Mouse (Mus musculus): Measurements from ENCODE around the gene Cln3. TPM values are rescaled to one million over a fixed set of nuclear protein-coding genes. Genes with fewer than 3 reads are reported as not detected.
A peak's percentile ranks its signal among the peaks of the same experiment; 100 is the strongest.

The Cln3 gene
- polyA plus RNA-seq, 1 experiment from 2014 or later, result 32.6 TPM

- Histone ChIP-seq H3K4me3 (replicated peaks) (no peak overlapping the region), H3K36me3 (no peaks in the 10 kb centered on the region), H3K9ac (replicated peaks) (0 out of 2 replicates have a peak overlapping the region, but pooled peaks have one; percentile 17), H3K27me3 (replicated peaks) (peaks cover 15% of the 10 kb centered on the region; the same call in 1 of the 2 replicates), H3K4me2 (peak overlapping the region; percentile 36), H3K4me1 (peaks cover 14% of the 10 kb centered on the region), H3K9me3 (replicated peaks) (no peaks in the 10 kb centered on the region), H3K27ac (replicated peaks) (no peak overlapping the region)
- no peak for ATAC-seq (ENCODE audit: low FRiP score)
- 4% methylated on average over 16 of the region's 16 CpGs for WGBS
These were observed 2.2 kb upstream of the Cln3 start for GRCm38 (mm10) chr7:126587779-126588178.

- Histone ChIP-seq H3K9ac (replicated peaks) (no peak overlapping the region), H3K9me3 (replicated peaks) (no peaks in the 10 kb centered on the region), H3K4me1 (peaks cover 24% of the 10 kb centered on the region), H3K36me3 (no peaks in the 10 kb centered on the region), H3K4me2 (no peak overlapping the region), H3K27me3 (replicated peaks) (peaks cover 15% of the 10 kb centered on the region; the same call in 1 of the 2 replicates), H3K27ac (replicated peaks) (no peak overlapping the region), H3K4me3 (replicated peaks) (no peak overlapping the region)
- WGBS, result 69% methylated on average over 8 of the region's 8 CpGs
- no peak for ATAC-seq (ENCODE audit: low FRiP score)
These were observed 1.2 kb upstream of the Cln3 start for GRCm38 (mm10) chr7:126586839-126587238.

GRCm38 (mm10) chr7:126584506-126584977, 1.1 kb downstream of the Cln3 start, which contains the start of gene Apobr:
Gene Apobr (plus strand): TSS chr7:126584942.
- 0 out of 2 replicates have a peak within 1 kb of the TSS, but pooled peaks have one; percentile 20 for H3K27ac ChIP-seq (replicated peaks)
- peaks cover 15% of the 10 kb centered on the region; the same call in 1 of the 2 replicates for H3K27me3 ChIP-seq (replicated peaks)
- no peak for ATAC-seq (ENCODE audit: low FRiP score)
- 82% methylated on average over 8 of the region's 8 CpGs for WGBS
- no peak within 1 kb of the TSS for H3K9ac ChIP-seq (replicated peaks)
- H3K4me1 ChIP-seq, result peaks cover 38% of the 10 kb centered on the region
- peak within 1 kb of the TSS; percentile 61 for H3K4me3 ChIP-seq (replicated peaks)
- H3K36me3 ChIP-seq, result no peaks in the 10 kb centered on the region
- H3K4me2 ChIP-seq, result peak within 1 kb of the TSS; percentile 87
- no peaks in the 10 kb centered on the region for H3K9me3 ChIP-seq (replicated peaks)

GRCm38 (mm10) chr7:126583761-126584160, 1.9 kb downstream of the Cln3 start:
- Histone ChIP-seq H3K27ac (replicated peaks) (peak overlapping the region; percentile 91), H3K4me2 (peak overlapping the region; percentile 87), H3K9ac (replicated peaks) (peak overlapping the region; percentile 61), H3K36me3 (peaks cover 2% of the 10 kb centered on the region; the same call in 1 of the 2 replicates), H3K27me3 (replicated peaks) (peaks cover 15% of the 10 kb centered on the region; the same call in 1 of the 2 replicates), H3K4me1 (peaks cover 38% of the 10 kb centered on the region), H3K9me3 (replicated peaks) (no peaks in the 10 kb centered on the region), H3K4me3 (replicated peaks) (peak overlapping the region; percentile 61)
- ATAC-seq (ENCODE audit: low FRiP score), result no peak
- WGBS, result 58% methylated on average over 6 of the region's 6 CpGs

GRCm38 (mm10) chr7:126583251-126583709, 2.3 kb downstream of the Cln3 start:
- ATAC-seq (ENCODE audit: low FRiP score), result peak; percentile 91
- peak overlapping the region; percentile 91 for H3K27ac ChIP-seq (replicated peaks)
- peaks cover 15% of the 10 kb centered on the region; the same call in 1 of the 2 replicates for H3K27me3 ChIP-seq (replicated peaks)
- peak overlapping the region; percentile 87 for H3K4me2 ChIP-seq
- H3K9me3 ChIP-seq (replicated peaks), result no peaks in the 10 kb centered on the region
- H3K9ac ChIP-seq (replicated peaks), result peak overlapping the region; percentile 61
- H3K36me3 ChIP-seq, result peaks cover 6% of the 10 kb centered on the region; the same call in 1 of the 2 replicates
- WGBS, result under 1% methylated on average over 22 of the region's 22 CpGs
- H3K4me1 ChIP-seq, result peaks cover 38% of the 10 kb centered on the region
- H3K4me3 ChIP-seq (replicated peaks), result peak overlapping the region; percentile 61

- peak; percentile 63 for ATAC-seq (ENCODE audit: low FRiP score)
- H3K9me3 ChIP-seq (replicated peaks), result no peaks in the 10 kb centered on the region
- peak overlapping the region; percentile 61 for H3K4me3 ChIP-seq (replicated peaks)
- H3K27me3 ChIP-seq (replicated peaks), result peaks cover 15% of the 10 kb centered on the region; the same call in 1 of the 2 replicates
- H3K27ac ChIP-seq (replicated peaks), result peak overlapping the region; percentile 91
- peaks cover 11% of the 10 kb centered on the region; the same call in 1 of the 2 replicates for H3K36me3 ChIP-seq
- WGBS, result 1% methylated on average over 20 of the region's 20 CpGs
- H3K9ac ChIP-seq (replicated peaks), result peak overlapping the region; percentile 61
- peak overlapping the region; percentile 87 for H3K4me2 ChIP-seq
- peaks cover 34% of the 10 kb centered on the region for H3K4me1 ChIP-seq
These were observed 2.9 kb downstream of the Cln3 start for GRCm38 (mm10) chr7:126582759-126583158.

GRCm38 (mm10) chr7:126581661-126582060, 4.0 kb downstream of the Cln3 start:
- no peak for ATAC-seq (ENCODE audit: low FRiP score)
- 78% methylated on average over 6 of the region's 6 CpGs for WGBS
- peaks cover 19% of the 10 kb centered on the region for H3K36me3 ChIP-seq
- H3K4me1 ChIP-seq, result peaks cover 31% of the 10 kb centered on the region
- peaks cover 15% of the 10 kb centered on the region; the same call in 1 of the 2 replicates for H3K27me3 ChIP-seq (replicated peaks)
- H3K9me3 ChIP-seq (replicated peaks), result no peaks in the 10 kb centered on the region
- H3K4me3 ChIP-seq (replicated peaks), result 0 out of 2 replicates have a peak overlapping the region, but pooled peaks have one; percentile 1
- no peak overlapping the region for H3K27ac ChIP-seq (replicated peaks)
- H3K4me2 ChIP-seq, result peak overlapping the region; percentile 87
- H3K9ac ChIP-seq (replicated peaks), result no peak overlapping the region

GRCm38 (mm10) chr7:126579172-126579571, 6.4 kb downstream of the Cln3 start:
- 58% methylated on average over 8 of the region's 8 CpGs for WGBS
- Histone ChIP-seq H3K9me3 (replicated peaks) (no peaks in the 10 kb centered on the region), H3K4me1 (peaks cover 31% of the 10 kb centered on the region), H3K4me2 (no peak overlapping the region), H3K27ac (replicated peaks) (no peak overlapping the region), H3K4me3 (replicated peaks) (no peak overlapping the region), H3K36me3 (peaks cover 31% of the 10 kb centered on the region), H3K9ac (replicated peaks) (no peak overlapping the region), H3K27me3 (replicated peaks) (no peaks in the 10 kb centered on the region)
- ATAC-seq (ENCODE audit: low FRiP score), result no peak

GRCm38 (mm10) chr7:126576946-126577345, 8.7 kb downstream of the Cln3 start:
- H3K4me2 ChIP-seq, result no peak overlapping the region
- no peaks in the 10 kb centered on the region for H3K27me3 ChIP-seq (replicated peaks)
- 53% methylated on average over 8 of the region's 8 CpGs for WGBS
- no peak for ATAC-seq (ENCODE audit: low FRiP score)
- peaks cover 40% of the 10 kb centered on the region for H3K36me3 ChIP-seq
- H3K9me3 ChIP-seq (replicated peaks), result no peaks in the 10 kb centered on the region
- H3K27ac ChIP-seq (replicated peaks), result no peak overlapping the region
- H3K4me3 ChIP-seq (replicated peaks), result no peak overlapping the region
- H3K4me1 ChIP-seq, result peaks cover 15% of the 10 kb centered on the region
- no peak overlapping the region for H3K9ac ChIP-seq (replicated peaks)

- Histone ChIP-seq H3K27me3 (replicated peaks) (no peaks in the 10 kb centered on the region), H3K9ac (replicated peaks) (peak within 1 kb of the TSS; percentile 78), H3K4me3 (replicated peaks) (peak within 1 kb of the TSS; percentile 96), H3K4me1 (peaks cover 9% of the 10 kb centered on the region), H3K4me2 (peak within 1 kb of the TSS; percentile 80), H3K27ac (replicated peaks) (peak within 1 kb of the TSS; percentile 79), H3K9me3 (replicated peaks) (no peaks in the 10 kb centered on the region), H3K36me3 (peaks cover 35% of the 10 kb centered on the region)
- peak; percentile 94 for ATAC-seq (ENCODE audit: low FRiP score)
- under 1% methylated on average over 46 of the region's 46 CpGs for WGBS
These were observed 19.4 kb downstream of the Cln3 start, which contains the start of gene Eif3c for GRCm38 (mm10) chr7:126566094-126566765. Gene Eif3c (minus strand): TSS chr7:126566411.

- WGBS, result 3% methylated on average over 24 of the region's 28 CpGs
- no peaks in the 10 kb centered on the region for H3K27me3 ChIP-seq (replicated peaks)
- peak overlapping the region; percentile 96 for H3K4me3 ChIP-seq (replicated peaks)
- peaks cover 9% of the 10 kb centered on the region for H3K4me1 ChIP-seq
- H3K9me3 ChIP-seq (replicated peaks), result no peaks in the 10 kb centered on the region
- H3K36me3 ChIP-seq, result peaks cover 40% of the 10 kb centered on the region
- ATAC-seq (ENCODE audit: low FRiP score), result peak; percentile 50; the same call in 1 of the 2 replicates
- peak overlapping the region; percentile 80 for H3K4me2 ChIP-seq
- H3K9ac ChIP-seq (replicated peaks), result peak overlapping the region; percentile 78
- peak overlapping the region; percentile 79 for H3K27ac ChIP-seq (replicated peaks)
These were observed 19.9 kb downstream of the Cln3 start for GRCm38 (mm10) chr7:126565693-126566092.

Measured in neural tube, embryonic 15.5 days (tissue).